Mouse (Mus musculus) stomach, postnatal 0 days (tissue): Measurements from ENCODE around the gene Gm20431. TPM values are rescaled to one million over a fixed set of nuclear protein-coding genes. Genes with fewer than 3 reads are reported as not detected.
"Not testable (repeated sequence)": the region's sequence is repeated elsewhere in the genome, so short reads cannot be mapped to it uniquely, and the experiment has no call there.

Experiments used
- ATAC-seq: fragments of 200-750 bp; cut with Nextera tagmentation; 2 replicates; pipeline ENCODE4 v1.8.0; 2017; ENCODE audit not compliant: low FRiP score, low TSS enrichment
- DNase-seq: peaks from one replicate; pipeline ENCODE4 v3.0.0-alpha.2; 2016; ENCODE audit warnings: low spot score
- H3K27ac ChIP-seq: fragments of 300-500 bp; sonication (generic); replicated peaks from 2 replicates; pipeline ENCODE4 v1.5.1; 2014; ENCODE audit warnings: mild to moderate bottlenecking, control low read depth
- H3K27me3 ChIP-seq: fragments of 300-500 bp; sonication (generic); 2 replicates; pipeline ENCODE4 v1.6.1; 2014; ENCODE audit warnings: low read length; ENCODE audit not compliant: control insufficient read depth, insufficient read depth
- H3K36me3 ChIP-seq: fragments of 300-500 bp; sonication (generic); 2 replicates; pipeline ENCODE4 v1.6.1; 2014; ENCODE audit warnings: low read length, mixed read lengths; ENCODE audit not compliant: control insufficient read depth, insufficient read depth
- H3K4me1 ChIP-seq: fragments of 300-500 bp; sonication (generic); replicated peaks from 2 replicates; pipeline ENCODE4 v1.6.1; 2014; ENCODE audit warnings: antibody characterized with exemption; ENCODE audit not compliant: control insufficient read depth, insufficient read depth
- H3K4me2 ChIP-seq: fragments of 300-500 bp; sonication (generic); replicated peaks from 2 replicates; pipeline ENCODE4 v1.6.1; 2014; ENCODE audit warnings: low read depth, mild to moderate bottlenecking, control low read depth, moderate library complexity
- H3K4me3 ChIP-seq: fragments of 300-500 bp; sonication (generic); 2 replicates; pipeline ENCODE4 v1.5.1; 2014; ENCODE audit warnings: low read depth, low read length, control low read depth
- H3K9ac ChIP-seq: fragments of 300-500 bp; sonication (generic); 2 replicates; pipeline ENCODE4 v1.6.1; 2014; ENCODE audit warnings: mild to moderate bottlenecking, low read length, control low read depth, mixed read lengths
- H3K9me3 ChIP-seq: fragments of 300-500 bp; sonication (generic); 2 replicates; pipeline ENCODE4 v1.6.1; 2016; ENCODE audit warnings: low read length; ENCODE audit not compliant: control insufficient read depth
- CTCF ChIP-seq: IDR thresholded peaks from 2 replicates; pipeline ENCODE4 v1.5.1; 2016; ENCODE audit warnings: antibody characterized with exemption, low read depth, mild to moderate bottlenecking, moderate library complexity
- EP300 ChIP-seq: optimal IDR thresholded peaks from 2 replicates; pipeline ENCODE3; 2016; ENCODE audit warnings: antibody characterized with exemption
- WGBS: fragments of 180-500 bp; shearing (Covaris S2); extraction: QIAGEN DNeasy Blood & Tissue Kit; methylation state at CpG from one replicate; pipeline ENCODE4 v1.1.7; 2014; 5-methylcytosine and 5-hydroxymethylcytosine counted together
- polyA plus RNA-seq: library from polyadenylated mRNA; unstranded; fragments of >200 nt; fragmentation: Nextera tagmentation; extraction: Ambion mirVana; gene quantifications from 2 replicates; pipeline ENCODE4 v1.2.1, GENCODE M21; 2015

The Gm20431 gene
- polyA plus RNA-seq, 1 experiment from 2014 or later, result 13.4 TPM

- H3K4me2 ChIP-seq, result no peak overlapping the region
- ATAC-seq (no peak), DNase-seq (no peak)
- H3K27ac ChIP-seq, result no peak overlapping the region
- H3K4me1 ChIP-seq, result peaks cover 2% of the 10 kb centered on the region
- no peaks in the 10 kb centered on the region for H3K9me3 ChIP-seq
- peaks cover 7% of the 10 kb centered on the region for H3K36me3 ChIP-seq
- TF ChIP-seq CTCF, result no peak
- no peak overlapping the region for H3K4me3 ChIP-seq
- H3K9ac ChIP-seq, result no peak overlapping the region
- no peaks in the 10 kb centered on the region for H3K27me3 ChIP-seq
- 85% methylated on average over 10 of the region's 10 CpGs for WGBS
These were observed 6.2 kb downstream of the Gm20431 start for GRCm38 (mm10) chr2:167654911-167655600.

DNA sequence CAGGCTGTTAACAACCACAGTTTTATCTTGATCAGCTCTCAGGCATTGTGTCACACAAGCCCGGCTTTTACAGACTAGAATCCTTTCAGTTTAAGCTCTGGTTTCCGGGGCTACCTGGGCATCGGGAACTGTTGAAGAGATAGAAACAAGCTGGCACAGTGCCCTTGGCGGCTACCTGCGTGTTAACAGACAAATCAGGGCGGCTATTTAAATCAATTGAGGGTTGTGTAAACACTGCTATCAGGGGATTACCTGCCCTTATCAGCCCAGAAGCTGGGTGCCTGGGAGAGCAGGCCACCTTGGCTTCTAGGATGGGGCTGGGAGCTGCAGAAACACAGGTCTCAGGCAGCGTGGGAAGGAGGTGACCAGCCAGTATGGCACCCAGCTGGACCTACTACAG lies 8.6 kb downstream of the Gm20431 start:
- no peak for TF ChIP-seq CTCF
- no peak for TF ChIP-seq EP300
- no peaks in the 10 kb centered on the region for H3K27me3 ChIP-seq
- H3K27ac ChIP-seq, result no peak overlapping the region
- no peak overlapping the region for H3K9ac ChIP-seq
- DNase-seq (peak; percentile 64), ATAC-seq (no peak)
- no peaks in the 10 kb centered on the region for H3K9me3 ChIP-seq
- H3K36me3 ChIP-seq, result peaks cover 10% of the 10 kb centered on the region
- no peaks in the 10 kb centered on the region; the same call in 1 of the 2 replicates for H3K4me1 ChIP-seq
- WGBS, result 55% methylated on average over 7 of the region's 7 CpGs
- H3K4me3 ChIP-seq, result no peak overlapping the region
- no peak overlapping the region for H3K4me2 ChIP-seq

DNA sequence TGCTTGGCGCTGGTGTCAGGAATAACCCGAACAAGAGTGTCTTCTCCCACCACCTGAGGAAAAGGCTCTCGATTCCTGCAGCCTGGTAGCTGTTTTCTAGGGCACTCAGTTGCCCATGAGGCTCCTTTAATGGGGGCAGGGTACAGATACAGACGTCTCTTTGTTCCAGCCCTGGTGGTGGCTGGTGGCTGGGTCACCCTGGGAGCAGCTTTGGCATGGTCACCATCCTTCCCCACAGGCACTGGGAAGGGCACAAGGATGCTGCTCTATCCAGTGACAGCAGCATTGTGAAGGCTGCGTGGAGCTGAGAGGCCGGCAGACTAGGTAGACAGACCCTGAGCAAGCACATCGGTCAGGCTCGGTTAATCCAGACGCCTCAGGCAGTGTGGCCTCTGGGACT lies 9.7 kb downstream of the Gm20431 start:
- Histone ChIP-seq H3K9me3 (no peaks in the 10 kb centered on the region), H3K27me3 (no peaks in the 10 kb centered on the region)

DNA sequence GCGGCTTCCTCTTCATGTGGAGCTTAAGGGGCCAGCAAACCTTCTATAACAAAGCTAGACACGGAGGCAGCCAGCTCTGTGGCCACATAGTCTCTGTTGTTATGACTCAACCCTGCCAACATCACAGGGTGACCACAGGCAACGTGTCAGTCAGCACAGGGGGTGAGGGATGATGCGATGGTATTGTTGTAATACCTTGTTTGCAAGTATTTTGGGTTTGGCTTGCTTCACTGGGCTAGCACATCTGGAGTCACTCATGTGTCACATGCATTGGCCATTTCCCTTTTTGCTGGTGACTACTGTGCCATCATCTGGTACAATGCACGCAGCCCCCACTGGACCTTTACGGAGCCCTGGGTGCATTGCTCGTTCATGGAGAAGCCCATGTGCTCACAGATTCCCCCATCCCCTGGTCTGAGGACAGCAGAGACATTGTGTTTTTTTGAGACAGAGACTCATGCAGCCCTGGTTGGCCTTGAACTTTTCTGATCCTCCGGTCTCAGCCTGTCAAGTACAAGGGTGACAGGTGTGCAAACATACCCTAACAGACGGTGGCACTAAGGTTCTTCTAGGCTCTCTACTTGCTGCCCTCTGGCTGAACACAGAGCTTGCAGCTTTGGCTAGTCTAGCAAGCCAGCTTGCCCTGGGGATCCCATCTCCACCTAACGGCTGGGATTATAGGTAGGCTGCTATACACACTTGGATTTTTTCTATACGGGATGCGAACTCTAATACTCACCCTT lies 11.8 kb downstream of the Gm20431 start:
- no peak overlapping the region for H3K4me3 ChIP-seq
- no peaks in the 10 kb centered on the region for H3K9me3 ChIP-seq
- no peaks in the 10 kb centered on the region for H3K27me3 ChIP-seq
- DNase-seq, result no peak
- TF ChIP-seq CTCF (no peak), EP300 (no peak)
- ATAC-seq, result no peak
- peaks cover 13% of the 10 kb centered on the region for H3K36me3 ChIP-seq
- H3K9ac ChIP-seq, result no peak overlapping the region
- no peaks in the 10 kb centered on the region for H3K4me1 ChIP-seq
- no peak overlapping the region for H3K27ac ChIP-seq
- 81% methylated on average over 12 of the region's 12 CpGs for WGBS
- H3K4me2 ChIP-seq, result no peak overlapping the region

More for the DNA sequence above, 9.7 kb downstream of the Gm20431 start:
- H3K4me1 ChIP-seq, result no peaks in the 10 kb centered on the region; the same call in 1 of the 2 replicates
- ATAC-seq (no peak), DNase-seq (no peak)
- H3K27ac ChIP-seq, result no peak overlapping the region
- H3K9ac ChIP-seq, result no peak overlapping the region
- no peak overlapping the region for H3K4me2 ChIP-seq
- no peak overlapping the region for H3K4me3 ChIP-seq
- 90% methylated on average over 9 of the region's 9 CpGs for WGBS
- TF ChIP-seq CTCF (no peak), EP300 (no peak)
- peaks cover 10% of the 10 kb centered on the region for H3K36me3 ChIP-seq

DNA sequence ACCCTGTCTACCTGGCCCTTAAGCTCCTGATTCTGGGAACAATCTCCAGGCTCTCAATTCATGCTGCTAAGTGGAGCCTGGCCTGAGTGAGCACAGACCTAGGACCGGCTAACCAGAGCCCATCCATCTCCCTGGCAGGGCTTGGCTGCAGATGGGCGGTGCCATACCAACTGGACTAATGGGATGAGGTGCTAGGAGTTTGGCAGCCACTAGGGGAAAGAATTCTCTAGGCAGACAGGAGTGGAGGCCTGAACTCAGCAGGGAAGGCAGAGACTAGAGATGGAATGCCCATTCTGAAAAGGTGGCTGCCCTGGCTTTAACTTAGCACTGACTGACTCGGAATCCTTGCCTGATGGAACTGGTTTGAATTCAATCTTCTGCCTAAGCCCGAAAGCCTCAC lies 14.9 kb downstream of the Gm20431 start:
- peak; percentile 49; the same call in 1 of the 2 replicates for ATAC-seq
- H3K36me3 ChIP-seq, result peaks cover 7% of the 10 kb centered on the region; the same call in 1 of the 2 replicates
- no peak overlapping the region for H3K9ac ChIP-seq
- no peak for DNase-seq
- 62% methylated on average over 4 of the region's 4 CpGs for WGBS
- TF ChIP-seq CTCF (peak; percentile 65), EP300 (no peak)
- no peak overlapping the region for H3K27ac ChIP-seq
- no peak overlapping the region for H3K4me3 ChIP-seq
- no peaks in the 10 kb centered on the region for H3K27me3 ChIP-seq
- no peaks in the 10 kb centered on the region for H3K9me3 ChIP-seq
- no peak overlapping the region for H3K4me2 ChIP-seq
- H3K4me1 ChIP-seq, result no peaks in the 10 kb centered on the region

- H3K36me3 ChIP-seq, H3K27ac ChIP-seq, H3K4me1 ChIP-seq, H3K27me3 ChIP-seq, H3K9ac ChIP-seq, ATAC-seq, H3K4me3 ChIP-seq, DNase-seq, H3K4me2 ChIP-seq, H3K9me3 ChIP-seq: not testable (repeated sequence)
- WGBS, result 80% methylated on average over 13 of the region's 13 CpGs
These were observed 17.8 kb downstream of the Gm20431 start for GRCm38 (mm10) chr2:167643356-167644052.
